Mouse (Mus musculus) forebrain, embryonic 13.5 days (tissue): ENCODE results near the gene Col4a1. TPM values are rescaled to one million over a fixed set of nuclear protein-coding genes. Genes with fewer than 3 reads are reported as not detected.

Source experiments
- ATAC-seq: fragments of 200-750 bp; cut with Nextera tagmentation; 2 replicates; pipeline ENCODE4 v1.8.0; 2017
- H3K27ac ChIP-seq: fragments of 300-500 bp; sonication (generic); 2 replicates; pipeline ENCODE4 v1.5.1; 2015; ENCODE audit warnings: inconsistent platforms, mild to moderate bottlenecking, moderate library complexity
- H3K27me3 ChIP-seq: fragments of 300-500 bp; sonication (generic); 2 replicates; pipeline ENCODE4 v1.6.1; 2015; ENCODE audit warnings: mild to moderate bottlenecking, inconsistent platforms
- H3K36me3 ChIP-seq: fragments of 300-500 bp; sonication (generic); 2 replicates; pipeline ENCODE4 v1.6.1; 2015; ENCODE audit warnings: mild to moderate bottlenecking, inconsistent platforms; ENCODE audit not compliant: poor library complexity, severe bottlenecking
- H3K4me1 ChIP-seq: fragments of 300-500 bp; sonication (generic); 2 replicates; pipeline ENCODE4 v1.6.1; 2015; ENCODE audit warnings: inconsistent platforms
- H3K4me2 ChIP-seq: fragments of 300-500 bp; sonication (generic); 2 replicates; pipeline ENCODE4 v1.6.1; 2015; ENCODE audit warnings: inconsistent platforms, mild to moderate bottlenecking, moderate library complexity
- H3K4me3 ChIP-seq: fragments of 300-500 bp; sonication (generic); 2 replicates; pipeline ENCODE4 v1.5.1; 2015; ENCODE audit warnings: mild to moderate bottlenecking, inconsistent platforms
- H3K9ac ChIP-seq: fragments of 300-500 bp; sonication (generic); 2 replicates; pipeline ENCODE4 v1.6.1; 2015; ENCODE audit warnings: mild to moderate bottlenecking, inconsistent platforms
- H3K9me3 ChIP-seq: fragments of 300-500 bp; sonication (generic); replicated peaks from 2 replicates; pipeline ENCODE4 v1.6.1; 2016; ENCODE audit warnings: inconsistent platforms
- WGBS: fragments of 180-500 bp; shearing (Covaris S2); methylation state at CpG from one replicate; pipeline ENCODE4 v1.1.7; 2015; 5-methylcytosine and 5-hydroxymethylcytosine counted together
- polyA plus RNA-seq: library from polyadenylated mRNA; unstranded; fragments of >200 nt; fragmentation: Nextera tagmentation; extraction: Ambion mirVana; gene quantifications from 2 replicates; pipeline ENCODE4 v1.2.1, GENCODE M21; 2015

Col4a1 gene
- polyA plus RNA-seq, 1 experiment from 2014 or later, result 53.5 TPM

- Histone ChIP-seq H3K9me3 (no peaks in the 10 kb centered on the region), H3K4me3 (no peak overlapping the region), H3K4me1 (0 out of 2 replicates have a peak, but pooled peaks cover 8% of the 10 kb centered on the region), H3K4me2 (no peak overlapping the region), H3K27me3 (peaks cover 4% of the 10 kb centered on the region; the same call in 1 of the 2 replicates), H3K9ac (no peak overlapping the region), H3K36me3 (no peaks in the 10 kb centered on the region), H3K27ac (no peak overlapping the region)
- WGBS, result 91% methylated on average over 3 of the region's 3 CpGs
- ATAC-seq, result no peak
Measured at GRCm38 (mm10) chr8:11179869-11180268, 132.8 kb downstream of the Col4a1 start.

- H3K4me1 ChIP-seq, result 0 out of 2 replicates have a peak, but pooled peaks cover 8% of the 10 kb centered on the region
- H3K4me2 ChIP-seq, result no peak overlapping the region
- H3K9me3 ChIP-seq, result no peaks in the 10 kb centered on the region
- 89% methylated on average over 7 of the region's 7 CpGs for WGBS
- no peak overlapping the region for H3K9ac ChIP-seq
- no peaks in the 10 kb centered on the region for H3K27me3 ChIP-seq
- no peak overlapping the region for H3K27ac ChIP-seq
- no peak for ATAC-seq
- H3K4me3 ChIP-seq, result no peak overlapping the region
- H3K36me3 ChIP-seq, result no peaks in the 10 kb centered on the region
Measured at GRCm38 (mm10) chr8:11176393-11176792, 136.2 kb downstream of the Col4a1 start.

DNA sequence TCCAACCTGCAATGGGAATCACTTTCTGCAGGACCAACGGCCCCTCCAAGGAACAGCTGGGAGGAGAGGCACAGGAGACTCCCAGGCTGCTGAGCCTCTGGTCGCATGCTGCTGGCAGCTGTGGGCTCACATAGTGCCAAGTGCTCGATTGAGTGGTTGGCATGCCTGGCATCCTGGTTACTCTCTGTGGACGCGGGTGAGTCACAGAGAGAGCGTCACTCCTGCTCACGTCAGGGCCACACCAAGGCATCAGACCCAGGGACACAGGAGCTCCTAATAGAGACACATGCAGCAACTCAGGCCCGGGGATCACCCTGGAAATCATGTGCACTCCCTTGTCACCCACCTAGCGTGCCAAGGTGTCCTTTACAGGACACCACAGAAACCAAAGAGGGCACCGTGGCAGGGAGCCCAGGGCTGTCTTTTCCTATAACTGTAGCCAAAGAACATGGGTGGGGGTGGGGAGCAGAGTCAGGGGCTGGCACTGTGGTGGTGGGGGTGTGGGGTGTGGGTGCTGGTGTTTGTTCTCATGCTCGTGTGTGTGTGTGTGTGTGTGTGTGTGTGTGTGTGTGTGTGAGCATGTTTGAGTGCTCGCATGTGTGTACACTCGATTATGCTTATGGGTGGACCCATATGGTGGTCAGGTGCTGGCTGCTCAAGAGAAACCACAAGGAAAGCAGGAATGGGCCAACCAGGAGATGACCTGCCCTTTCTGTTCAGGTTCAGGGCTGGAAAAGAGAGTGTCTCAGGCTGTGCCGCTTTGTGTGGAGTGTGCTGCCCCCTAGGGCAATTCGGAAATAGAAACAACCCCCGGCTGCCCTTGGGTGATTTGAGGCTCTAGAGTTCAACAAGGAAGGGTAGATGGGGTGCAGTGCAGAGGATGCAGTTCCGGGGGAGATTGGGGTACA, 139.1 kb downstream of the Col4a1 start:
- peak; percentile 67 for ATAC-seq
- no peak overlapping the region for H3K4me2 ChIP-seq
- no peak overlapping the region for H3K27ac ChIP-seq
- no peaks in the 10 kb centered on the region for H3K27me3 ChIP-seq
- H3K4me3 ChIP-seq, result no peak overlapping the region
- 71% methylated on average over 17 of the region's 17 CpGs for WGBS
- H3K9ac ChIP-seq, result no peak overlapping the region
- H3K9me3 ChIP-seq, result no peaks in the 10 kb centered on the region
- no peaks in the 10 kb centered on the region for H3K36me3 ChIP-seq
- no peaks in the 10 kb centered on the region for H3K4me1 ChIP-seq

DNA sequence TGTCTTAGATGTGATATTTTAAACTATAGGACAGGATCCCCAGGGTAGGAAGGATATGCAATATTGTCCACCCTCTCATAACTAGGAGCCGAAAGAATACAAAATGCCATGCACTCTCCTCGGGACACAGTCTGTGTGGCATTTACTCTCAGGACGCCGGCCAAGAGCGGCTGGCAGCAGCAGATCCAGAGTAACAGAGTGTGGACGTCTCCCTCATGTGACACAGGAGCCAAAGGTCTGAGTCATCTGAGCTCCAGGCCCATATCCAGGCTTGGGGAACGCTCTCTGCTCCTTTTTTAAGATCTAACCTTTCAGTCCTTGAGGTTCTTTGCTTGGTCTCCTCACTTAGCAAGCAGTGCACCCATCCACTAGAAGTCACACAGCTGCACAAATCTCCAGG, 141.1 kb downstream of the Col4a1 start:
- H3K36me3 ChIP-seq, result no peaks in the 10 kb centered on the region
- H3K4me3 ChIP-seq, result no peak overlapping the region
- 86% methylated on average over 7 of the region's 7 CpGs for WGBS
- no peaks in the 10 kb centered on the region for H3K4me1 ChIP-seq
- H3K4me2 ChIP-seq, result no peak overlapping the region
- H3K9me3 ChIP-seq, result no peaks in the 10 kb centered on the region
- H3K27me3 ChIP-seq, result no peaks in the 10 kb centered on the region
- H3K27ac ChIP-seq, result no peak overlapping the region
- ATAC-seq, result no peak
- no peak overlapping the region for H3K9ac ChIP-seq

DNA sequence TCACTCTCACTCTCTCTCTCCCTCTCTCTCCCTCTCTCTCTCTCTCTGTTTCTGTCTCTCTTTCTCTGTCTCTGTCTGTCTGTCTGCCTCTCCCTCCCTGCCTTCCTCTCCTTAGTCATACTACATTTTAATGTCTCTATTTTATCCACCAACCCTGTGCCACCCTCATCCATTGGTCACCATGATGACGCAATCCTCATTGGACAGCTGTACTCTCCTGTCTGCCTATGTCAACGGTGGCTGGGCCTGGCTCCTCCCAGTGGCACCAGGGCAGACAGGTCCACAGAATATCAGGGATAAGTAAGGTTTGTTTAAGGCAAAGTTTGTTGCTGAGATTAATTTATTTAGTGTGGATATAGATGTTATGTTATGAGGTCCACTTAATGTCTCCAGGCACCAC, 143.2 kb downstream of the Col4a1 start:
- ATAC-seq, result no peak
- H3K27me3 ChIP-seq, result no peaks in the 10 kb centered on the region
- H3K9me3 ChIP-seq, result no peaks in the 10 kb centered on the region
- no peaks in the 10 kb centered on the region for H3K36me3 ChIP-seq
- H3K4me1 ChIP-seq, result no peaks in the 10 kb centered on the region
- H3K4me3 ChIP-seq, result no peak overlapping the region
- 73% methylated on average over 2 of the region's 2 CpGs for WGBS
- H3K4me2 ChIP-seq, result no peak overlapping the region
- H3K27ac ChIP-seq, result no peak overlapping the region
- no peak overlapping the region for H3K9ac ChIP-seq

- no peaks in the 10 kb centered on the region for H3K36me3 ChIP-seq
- 95% methylated on average over 3 of the region's 3 CpGs for whole genome bisulfite sequencing
- no peak overlapping the region for H3K4me3 ChIP-seq
- no peak overlapping the region for H3K4me2 ChIP-seq
- no peak for ATAC-seq
- H3K9ac ChIP-seq, result no peak overlapping the region
- no peak overlapping the region for H3K27ac ChIP-seq
- H3K27me3 ChIP-seq, result no peaks in the 10 kb centered on the region
- no peaks in the 10 kb centered on the region for H3K4me1 ChIP-seq
- no peaks in the 10 kb centered on the region for H3K9me3 ChIP-seq
Measured at GRCm38 (mm10) chr8:11168780-11169179, 143.8 kb downstream of the Col4a1 start.

- ATAC-seq, result no peak
- H3K4me3 ChIP-seq, result no peak overlapping the region
- H3K27ac ChIP-seq, result no peak overlapping the region
- no peak overlapping the region for H3K9ac ChIP-seq
- H3K36me3 ChIP-seq, result no peaks in the 10 kb centered on the region
- H3K4me2 ChIP-seq, result no peak overlapping the region
- no peaks in the 10 kb centered on the region for H3K27me3 ChIP-seq
- no peaks in the 10 kb centered on the region for H3K4me1 ChIP-seq
- H3K9me3 ChIP-seq, result no peaks in the 10 kb centered on the region
- 88% methylated on average over 9 of the region's 9 CpGs for WGBS
Measured at GRCm38 (mm10) chr8:11167955-11168354, 144.7 kb downstream of the Col4a1 start.

GRCm38 (mm10) chr8:11165592-11165991, 147.0 kb downstream of the Col4a1 start:
- Histone ChIP-seq H3K9me3 (no peaks in the 10 kb centered on the region), H3K9ac (no peak overlapping the region), H3K4me2 (no peak overlapping the region), H3K27ac (no peak overlapping the region), H3K4me1 (peaks cover 9% of the 10 kb centered on the region), H3K36me3 (no peaks in the 10 kb centered on the region), H3K4me3 (no peak overlapping the region), H3K27me3 (no peaks in the 10 kb centered on the region)
- no peak for ATAC-seq
- 22% methylated on average over 4 of the region's 4 CpGs for WGBS

GRCm38 (mm10) chr8:11156319-11156692, 156.3 kb downstream of the Col4a1 start:
- ATAC-seq, result no peak
- H3K4me3 ChIP-seq, result no peak overlapping the region

GRCm38 (mm10) chr8:11155579-11156318, 156.9 kb downstream of the Col4a1 start:
- H3K27me3 ChIP-seq, result no peaks in the 10 kb centered on the region
- no peak overlapping the region for H3K9ac ChIP-seq
- H3K4me1 ChIP-seq, result no peaks in the 10 kb centered on the region
- H3K9me3 ChIP-seq, result no peaks in the 10 kb centered on the region
- no peak overlapping the region for H3K4me3 ChIP-seq
- H3K27ac ChIP-seq, result no peak overlapping the region
- H3K4me2 ChIP-seq, result no peak overlapping the region
- WGBS, result 91% methylated on average over 9 of the region's 9 CpGs
- ATAC-seq, result no peak
- no peaks in the 10 kb centered on the region for H3K36me3 ChIP-seq

More at GRCm38 (mm10) chr8:11156319-11156692, 156.3 kb downstream of the Col4a1 start:
- Histone ChIP-seq H3K4me1 (no peaks in the 10 kb centered on the region), H3K9ac (no peak overlapping the region), H3K9me3 (no peaks in the 10 kb centered on the region), H3K27ac (no peak overlapping the region), H3K36me3 (no peaks in the 10 kb centered on the region), H3K27me3 (no peaks in the 10 kb centered on the region), H3K4me2 (no peak overlapping the region)
- 92% methylated on average over 2 of the region's 2 CpGs for WGBS

GRCm38 (mm10) chr8:11150268-11150667, 162.4 kb downstream of the Col4a1 start:
- Histone ChIP-seq H3K4me1 (no peaks in the 10 kb centered on the region), H3K27me3 (no peaks in the 10 kb centered on the region), H3K9ac (no peak overlapping the region), H3K4me3 (no peak overlapping the region), H3K36me3 (no peaks in the 10 kb centered on the region), H3K9me3 (no peaks in the 10 kb centered on the region), H3K4me2 (no peak overlapping the region), H3K27ac (no peak overlapping the region)
- 89% methylated on average over 3 of the region's 3 CpGs for WGBS
- no peak for ATAC-seq

- H3K9me3 ChIP-seq, result no peaks in the 10 kb centered on the region
- no peaks in the 10 kb centered on the region for H3K4me1 ChIP-seq
- H3K4me2 ChIP-seq, result no peak overlapping the region
- H3K9ac ChIP-seq, result no peak overlapping the region
- no peak for ATAC-seq
- no peaks in the 10 kb centered on the region for H3K27me3 ChIP-seq
- H3K27ac ChIP-seq, result no peak overlapping the region
- H3K4me3 ChIP-seq, result no peak overlapping the region
- no peaks in the 10 kb centered on the region for H3K36me3 ChIP-seq
- WGBS, result 93% methylated on average over 9 of the region's 9 CpGs
Measured at GRCm38 (mm10) chr8:11149201-11149810, 163.3 kb downstream of the Col4a1 start.
